In the genomic region with DNA sequence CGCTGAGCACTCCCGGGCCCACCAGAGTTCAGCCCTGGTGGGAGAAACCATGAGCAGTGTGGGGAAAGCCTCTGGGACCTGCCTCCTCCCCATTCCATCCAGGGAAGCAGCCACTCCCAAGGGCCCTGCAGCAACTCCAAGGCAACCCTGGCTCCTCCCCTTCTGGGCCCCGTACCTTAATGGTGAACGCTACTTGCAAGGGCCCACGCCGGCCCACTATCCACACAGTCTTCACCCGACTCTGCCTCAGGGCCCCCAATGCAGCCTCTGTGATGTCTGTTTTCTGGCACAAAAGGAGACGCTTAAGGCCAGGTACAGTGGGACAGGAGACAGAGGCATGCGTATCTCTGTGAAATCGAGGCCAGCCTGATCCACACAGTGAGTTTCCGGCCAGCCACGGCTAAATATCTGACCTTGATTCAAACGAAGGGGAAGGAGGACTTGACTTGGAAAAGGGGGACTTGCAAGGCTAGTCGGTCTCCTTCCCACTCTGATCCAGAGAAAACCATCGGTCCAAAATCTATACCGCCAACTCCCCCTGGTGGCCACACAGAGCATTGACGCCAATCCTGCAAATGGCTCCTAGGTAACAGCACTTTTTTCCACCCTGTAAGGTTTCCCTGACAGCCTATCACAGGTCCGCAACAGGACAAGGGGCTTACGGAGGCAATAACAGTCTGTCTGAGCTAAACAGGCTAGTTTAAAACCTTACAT, we compare ENCODE assay signal across 9 mouse cellular contexts. TPM values are rescaled to one million over a fixed set of nuclear protein-coding genes. Genes with fewer than 3 reads are reported as not detected.
DNase-seq lines count a peak whose midpoint lies in the region; ATAC-seq and TF ChIP-seq lines count a peak whose summit lies in the region.
"Had no signal": no experiment of that assay in that cellular context is flagged by ENCODE, and none has a peak within 500 bp of the region (broad histone marks: within the 10 kb centered on the region; RNA-seq: fewer than 3 reads in every experiment).

No protein-coding gene starts in this region.

- DNase-seq in MEL (ENCODE audit: low read depth, low spot score), result peak; percentile 78
- peak; percentile 56 for DNase-seq in c-Kit-positive CD71-positive TER-119-negative erythroid progenitor cells, embryonic 14.5 days (ENCODE audit: low read depth)
- DNase-seq in forebrain, embryonic 11.5 days (ENCODE audit: low spot score), result peak; percentile 89
- peak; percentile 80 to 87 for DNase-seq in heart, postnatal 14 days
- DNase-seq in layer of hippocampus, postnatal 14 days (ENCODE audit: low spot score in 2 of 2), result peak; percentile 87 to 89
- DNase-seq in right cerebral cortex, postnatal 4 days, result peak; percentile 87

- peak; percentile 94 to 96 (median 95) for TF ChIP-seq CTCF in MEL (IDR thresholded peaks at IDR 0.05 in 2 of 3, conservative IDR thresholded peaks at IDR 0.05 in 1 of 3; ENCODE audit: control insufficient read depth in 1 of 3, insufficient read depth in 1 of 3, low read depth in 2 of 3, low read length in 3 of 3, poor library complexity in 1 of 3, severe bottlenecking in 1 of 3)

- peak; percentile 91 for TF ChIP-seq RAD21 in MEL (IDR thresholded peaks at IDR 0.05; ENCODE audit: low read depth, low read length)

- TF ChIP-seq EP300 in MEL (IDR thresholded peaks at IDR 0.05; ENCODE audit: low read depth in 1 of 2, low read length in 2 of 2), result no peak

- no peak overlapping the region for H3K27ac ChIP-seq in MEL (ENCODE audit: control insufficient read depth, low read depth, low read length)
- no peak overlapping the region for H3K27ac ChIP-seq in forebrain, embryonic 11.5 days (ENCODE audit: low read depth, low read length)
- H3K27ac ChIP-seq: limb, embryonic 13.5 days had no signal

- H3K4me2 ChIP-seq in forebrain, embryonic 11.5 days (ENCODE audit: low read depth, low read length, severe bottlenecking), result no peak overlapping the region
- H3K4me2 ChIP-seq: limb, embryonic 13.5 days had no signal

- peaks cover 0 to 3% of the 10 kb centered on the region in 2 experiments; a peak in 3 of 4 replicates for H3K36me3 ChIP-seq in MEL (ENCODE audit: control insufficient read depth in 1 of 2, insufficient read depth in 2 of 2, low read length in 2 of 2)
- H3K36me3 ChIP-seq in forebrain, embryonic 11.5 days (ENCODE audit: control insufficient read depth, insufficient read depth, low read length), result no peaks in the 10 kb centered on the region

- H3K4me3 ChIP-seq in MEL (ENCODE audit: control insufficient read depth in 1 of 2, insufficient read depth in 1 of 2, low read depth in 2 of 2, low read length in 2 of 2), result no peak overlapping the region
- no peak overlapping the region for H3K4me3 ChIP-seq in forebrain, embryonic 11.5 days (ENCODE audit: low read depth, low read length)
- H3K4me3 ChIP-seq: limb, embryonic 13.5 days had no signal

- no peaks in the 10 kb centered on the region for H3K79me2 ChIP-seq in MEL (ENCODE audit: control insufficient read depth, insufficient read depth, low read length, poor library complexity)

- H3K9me3 ChIP-seq in MEL (replicated peaks; ENCODE audit: insufficient read depth, low read length), result no peaks in the 10 kb centered on the region
- H3K9me3 ChIP-seq in forebrain, embryonic 11.5 days (ENCODE audit: control insufficient read depth, low read length), result no peaks in the 10 kb centered on the region
- H3K9me3 ChIP-seq: limb, embryonic 13.5 days had no signal

- H3K4me1 ChIP-seq in MEL (ENCODE audit: control insufficient read depth in 1 of 2, insufficient read depth in 2 of 2, low read length in 2 of 2), result peaks cover 3 to 6% of the 10 kb centered on the region in 2 experiments
- H3K4me1 ChIP-seq in forebrain, embryonic 11.5 days (replicated peaks; ENCODE audit: control insufficient read depth, insufficient read depth, low read length), result peaks cover 14% of the 10 kb centered on the region

- ATAC-seq in forebrain, embryonic 11.5 days (replicated peaks; ENCODE audit: low FRiP score), result 0 out of 2 replicates have a peak, but pooled peaks have one; percentile 20
- ATAC-seq in megakaryocyte progenitor cell, adult 5-6 weeks (replicated peaks; ENCODE audit: poor library complexity), result peak; percentile 76
- ATAC-seq in inflammation-experienced regulatory T-cells, adult 6 months, result no peak

- H3K9ac ChIP-seq in MEL (ENCODE audit: control insufficient read depth, low read depth, low read length, poor library complexity, severe bottlenecking), result no peak overlapping the region
- H3K9ac ChIP-seq in forebrain, embryonic 11.5 days (ENCODE audit: low read length), result no peak overlapping the region
- H3K9ac ChIP-seq: limb, embryonic 13.5 days had no signal

- TF ChIP-seq POLR2A in MEL (IDR thresholded peaks at IDR 0.05; ENCODE audit: control insufficient read depth in 1 of 2, insufficient read depth in 1 of 2, low read depth in 1 of 2, low read length in 2 of 2, poor library complexity in 1 of 2), result no peak

- intact Hi-C loops in heart, postnatal 14 days (cut with DNase I), result loop anchor here (1.0 to 5.0 kb wide), 3 partner anchors 38 to 108 kb away; a partner anchor contains a TSS

- H3K27me3 ChIP-seq in MEL (ENCODE audit: control insufficient read depth in 1 of 2, insufficient read depth in 2 of 2, low read length in 2 of 2), result no peaks in the 10 kb centered on the region
- peaks cover 34% of the 10 kb centered on the region for H3K27me3 ChIP-seq in forebrain, embryonic 11.5 days (ENCODE audit: control insufficient read depth, insufficient read depth, low read length)

- WGBS in forebrain, embryonic 11.5 days, result 32% methylated on average over 19 of the region's 19 CpGs

TF ChIP-seq in MEL, 35 proteins besides CTCF, POLR2A, EP300 and RAD21 (continues in another document):
- TF ChIP-seq GATA1 (IDR thresholded peaks at IDR 0.05; ENCODE audit: low read depth, low read length) (no peak), MYB (IDR thresholded peaks at IDR 0.05; ENCODE audit: low read depth, low read length) (no peak), ZMIZ1 (IDR thresholded peaks at IDR 0.05; ENCODE audit: low read depth, low read length) (no peak), POLR2AphosphoS5 (IDR thresholded peaks at IDR 0.05; ENCODE audit: borderline replicate concordance, low read depth, low read length) (no peak), ETS1 (IDR thresholded peaks at IDR 0.05; ENCODE audit: low read depth, low read length) (no peak), RCOR1 (IDR thresholded peaks at IDR 0.05; ENCODE audit: low read depth, low read length) (0 out of 2 replicates have a peak, but pooled peaks have one; percentile 12)

RNA-seq across cellular contexts. Expression of a gene that starts 3.3 kb away (rescaled TPM):
- total RNA-seq in MEL (2012; rRNA removed), result not detected in 2 replicates
- polyA plus RNA-seq in MEL (2012; ENCODE audit: insufficient read depth in 1 of 2, insufficient read length in 2 of 2, low read depth in 1 of 2, low replicate concordance in 2 of 2, missing spikeins in 1 of 2), result not detected
- polyA plus RNA-seq in forebrain, embryonic 11.5 days (2014; fragmentation: Nextera tagmentation; extraction: Ambion mirVana), result 0.12 TPM in 1 of 2 replicates, not detected in the other
- total RNA-seq in heart, postnatal 14 days (2021), result under 1 TPM; 0.10 to 0.15 TPM
- 10 to 100 TPM; 41.7 to 47.0 TPM for total RNA-seq in layer of hippocampus, postnatal 14 days (2021)
- not detected in 2 replicates for total RNA-seq in megakaryocyte progenitor cell, adult 5-6 weeks (2015)
- not detected in 2 replicates for total RNA-seq in megakaryocyte progenitor cell, adult 5-6 weeks (2017)
- not detected for polyA plus RNA-seq in inflammation-experienced regulatory T-cells, adult 6 months (2017; shearing (Covaris generic))

RNA-seq across cellular contexts. Expression of a gene that starts 6.5 kb away (rescaled TPM):
- total RNA-seq in MEL (2012; rRNA removed), result 37.2 and 37.7 TPM in 2 replicates
- 10 to 100 TPM in 1 of 2 experiments, not detected in 1; 32.7 TPM for polyA plus RNA-seq in MEL (2012; ENCODE audit: insufficient read depth in 1 of 2, insufficient read length in 2 of 2, low read depth in 1 of 2, low replicate concordance in 2 of 2, missing spikeins in 1 of 2)
- polyA plus RNA-seq in forebrain, embryonic 11.5 days (2014; fragmentation: Nextera tagmentation; extraction: Ambion mirVana), result 13.8 and 15.6 TPM in 2 replicates
- total RNA-seq in heart, postnatal 14 days (2021), result 1 to 10 TPM; 7.0 to 7.5 TPM
- total RNA-seq in layer of hippocampus, postnatal 14 days (2021), result 10 to 100 TPM; 19.4 to 21.3 TPM
- 9.1 and 9.8 TPM in 2 replicates for total RNA-seq in megakaryocyte progenitor cell, adult 5-6 weeks (2015)
- total RNA-seq in megakaryocyte progenitor cell, adult 5-6 weeks (2017), result 14.2 and 19.1 TPM in 2 replicates
- polyA plus RNA-seq in inflammation-experienced regulatory T-cells, adult 6 months (2017; shearing (Covaris generic)), result 10 to 100 TPM; 20.6 to 26.2 (median 23.7) TPM

RNA-seq across cellular contexts. Expression of a gene that starts 27.2 kb away (rescaled TPM):
- 3.0 and 3.3 TPM in 2 replicates for total RNA-seq in MEL (2012; rRNA removed)
- polyA plus RNA-seq in MEL (2012; ENCODE audit: insufficient read depth in 1 of 2, insufficient read length in 2 of 2, low read depth in 1 of 2, low replicate concordance in 2 of 2, missing spikeins in 1 of 2), result 1 to 10 TPM in 1 of 2 experiments, not detected in 1; 6.6 TPM
- 0.25 and 0.45 TPM in 2 replicates for polyA plus RNA-seq in forebrain, embryonic 11.5 days (2014; fragmentation: Nextera tagmentation; extraction: Ambion mirVana)
- 1 to 10 TPM; 1.2 to 1.3 TPM for total RNA-seq in heart, postnatal 14 days (2021)
- 10 to 100 TPM in 1 of 2 experiments, 1 to 10 TPM in 1; 10.0 to 10.2 TPM for total RNA-seq in layer of hippocampus, postnatal 14 days (2021)
- 0.30 and 0.71 TPM in 2 replicates for total RNA-seq in megakaryocyte progenitor cell, adult 5-6 weeks (2015)
- 0.87 and 2.2 TPM in 2 replicates for total RNA-seq in megakaryocyte progenitor cell, adult 5-6 weeks (2017)
- polyA plus RNA-seq in inflammation-experienced regulatory T-cells, adult 6 months (2017; shearing (Covaris generic)), result 1 to 10 TPM in 1 of 3 experiments, under 1 TPM in 2; 0.62 to 1.1 (median 0.78) TPM

RNA-seq across cellular contexts. Expression of a gene that starts 36.7 kb away (rescaled TPM):
- not detected in 2 replicates for total RNA-seq in MEL (2012; rRNA removed)
- not detected for polyA plus RNA-seq in MEL (2012; ENCODE audit: insufficient read depth in 1 of 2, insufficient read length in 2 of 2, low read depth in 1 of 2, low replicate concordance in 2 of 2, missing spikeins in 1 of 2)
- not detected in 2 replicates for polyA plus RNA-seq in forebrain, embryonic 11.5 days (2014; fragmentation: Nextera tagmentation; extraction: Ambion mirVana)
- total RNA-seq in heart, postnatal 14 days (2021), result not detected
- total RNA-seq in layer of hippocampus, postnatal 14 days (2021), result not detected
- not detected in 2 replicates for total RNA-seq in megakaryocyte progenitor cell, adult 5-6 weeks (2015)
- total RNA-seq in megakaryocyte progenitor cell, adult 5-6 weeks (2017), result not detected in 2 replicates
- not detected for polyA plus RNA-seq in inflammation-experienced regulatory T-cells, adult 6 months (2017; shearing (Covaris generic))
- polyA plus RNA-seq: limb, embryonic 13.5 days had no signal

RNA-seq across cellular contexts. Expression of a gene that starts 51.5 kb away (rescaled TPM):
- total RNA-seq in MEL (2012; rRNA removed), result not detected in 2 replicates
- not detected for polyA plus RNA-seq in MEL (2012; ENCODE audit: insufficient read depth in 1 of 2, insufficient read length in 2 of 2, low read depth in 1 of 2, low replicate concordance in 2 of 2, missing spikeins in 1 of 2)
- not detected in 2 replicates for polyA plus RNA-seq in forebrain, embryonic 11.5 days (2014; fragmentation: Nextera tagmentation; extraction: Ambion mirVana)
- total RNA-seq in heart, postnatal 14 days (2021), result under 1 TPM in 1 of 2 experiments, not detected in 1; 0.14 TPM
- under 1 TPM; 0.16 to 0.45 TPM for total RNA-seq in layer of hippocampus, postnatal 14 days (2021)
- total RNA-seq in megakaryocyte progenitor cell, adult 5-6 weeks (2015), result not detected in 2 replicates
- not detected in 2 replicates for total RNA-seq in megakaryocyte progenitor cell, adult 5-6 weeks (2017)
- not detected for polyA plus RNA-seq in inflammation-experienced regulatory T-cells, adult 6 months (2017; shearing (Covaris generic))
- polyA plus RNA-seq: limb, embryonic 13.5 days had no signal

Comparison
In these comparisons a context has a peak if more than half of its experiments do, and no peak if none do; other contexts are left out.
1. RNA of a gene that starts 3.3 kb away (total RNA-seq): 41.7 to 47.0 TPM in layer of hippocampus, postnatal 14 days; 0.10 to 0.15 TPM in heart, postnatal 14 days, not detected in MEL and not detected in megakaryocyte progenitor cell, adult 5-6 weeks; every median in the first group is over 10 times any median in the second.
2. Peak in every context shown above with its lines, with median percentiles within 50 percentile points of each other: DNase-seq.